Mouse (Mus musculus) lung, postnatal 0 days (tissue): ENCODE measurements around the gene B4galt7. TPM values are rescaled to one million over a fixed set of nuclear protein-coding genes. Genes with fewer than 3 reads are reported as not detected.
A peak's percentile ranks its signal among the peaks of the same experiment; 100 is the strongest.
"Not testable (repeated sequence)": the region's sequence is repeated elsewhere in the genome, so short reads cannot be mapped to it uniquely, and the experiment has no call there.

Experiments
- ATAC-seq: fragments of 200-750 bp; cut with Nextera tagmentation; 2 replicates; pipeline ENCODE4 v1.8.0; 2017; ENCODE audit warnings: moderate library complexity
- DNase-seq: peaks from one replicate; pipeline ENCODE4 v3.0.0-alpha.2; 2016; ENCODE audit warnings: low spot score
- H3K27ac ChIP-seq: fragments of 300-500 bp; sonication (generic); 2 replicates; pipeline ENCODE4 v1.5.1; 2014; ENCODE audit warnings: antibody characterized with exemption, mild to moderate bottlenecking, low read length, mixed read lengths
- H3K27me3 ChIP-seq: fragments of 300-500 bp; sonication (generic); replicated peaks from 2 replicates; pipeline ENCODE4 v1.6.1; 2014; ENCODE audit warnings: low read length, mixed read lengths; ENCODE audit not compliant: insufficient read depth
- H3K36me3 ChIP-seq: fragments of 300-500 bp; sonication (generic); 2 replicates; pipeline ENCODE4 v1.6.1; 2014; ENCODE audit warnings: low read length, mixed read lengths; ENCODE audit not compliant: insufficient read depth
- H3K4me1 ChIP-seq: fragments of 300-500 bp; sonication (generic); 2 replicates; pipeline ENCODE4 v1.6.1; 2014; ENCODE audit warnings: antibody characterized with exemption, low read depth, low read length, mixed read lengths; ENCODE audit not compliant: insufficient read depth
- H3K4me2 ChIP-seq: fragments of 300-500 bp; sonication (generic); replicated peaks from 2 replicates; pipeline ENCODE4 v1.6.1; 2014; ENCODE audit warnings: low read depth, mild to moderate bottlenecking, low read length, moderate library complexity, mixed read lengths
- H3K4me3 ChIP-seq: fragments of 300-500 bp; sonication (generic); 2 replicates; pipeline ENCODE4 v1.5.1; 2014; ENCODE audit warnings: low read depth, low read length
- H3K9ac ChIP-seq: fragments of 300-500 bp; sonication (generic); replicated peaks from 2 replicates; pipeline ENCODE4 v1.6.1; 2014; ENCODE audit warnings: low read depth, mild to moderate bottlenecking
- H3K9me3 ChIP-seq: fragments of 300-500 bp; sonication (generic); 2 replicates; pipeline ENCODE4 v1.6.1; 2016; ENCODE audit warnings: low read length, mixed read lengths
- CTCF ChIP-seq: IDR thresholded peaks from 2 replicates; pipeline ENCODE4 v1.5.1; 2016; ENCODE audit warnings: antibody characterized with exemption, mild to moderate bottlenecking
- EP300 ChIP-seq: IDR thresholded peaks from 2 replicates; pipeline ENCODE4 v1.6.1; 2016; ENCODE audit warnings: antibody characterized with exemption, mild to moderate bottlenecking, control low read depth
- WGBS: fragments of 180-500 bp; shearing (Covaris S2); extraction: QIAGEN DNeasy Blood & Tissue Kit; methylation state at CpG from one replicate; pipeline ENCODE4 v1.1.7; 2014; 5-methylcytosine and 5-hydroxymethylcytosine counted together
- polyA plus RNA-seq: library from polyadenylated mRNA; unstranded; fragments of >200 nt; fragmentation: Nextera tagmentation; extraction: Ambion mirVana; gene quantifications from 2 replicates; pipeline ENCODE4 v1.2.1, GENCODE M21; 2015

The B4galt7 gene
- polyA plus RNA-seq, 1 experiment from 2014 or later, result 20.6 TPM

- Histone ChIP-seq H3K4me3 (no peak overlapping the region), H3K4me2 (no peak overlapping the region), H3K9ac (no peak overlapping the region), H3K27me3 (no peaks in the 10 kb centered on the region), H3K4me1 (no peaks in the 10 kb centered on the region), H3K27ac (no peak overlapping the region), H3K36me3 (0 out of 2 replicates have a peak, but pooled peaks cover 10% of the 10 kb centered on the region), H3K9me3 (no peaks in the 10 kb centered on the region)
- ATAC-seq, result no peak
- WGBS, result 89% methylated on average over 2 of the region's 2 CpGs
- DNase-seq, result no peak
- TF ChIP-seq CTCF, result no peak
- TF ChIP-seq EP300, result no peak
Measured at GRCm38 (mm10) chr13:55607624-55608006, 7.9 kb downstream of the B4galt7 start.

GRCm38 (mm10) chr13:55611996-55612395, 12.3 kb downstream of the B4galt7 start:
- 88% methylated on average over 7 of the region's 7 CpGs for WGBS
- no peaks in the 10 kb centered on the region for H3K9me3 ChIP-seq
- no peak overlapping the region for H3K4me2 ChIP-seq
- H3K4me1 ChIP-seq, result no peaks in the 10 kb centered on the region
- no peak overlapping the region for H3K9ac ChIP-seq
- H3K4me3 ChIP-seq, result no peak overlapping the region
- ATAC-seq (no peak), DNase-seq (no peak)
- TF ChIP-seq EP300 (no peak), CTCF (no peak)
- no peak overlapping the region for H3K27ac ChIP-seq
- 0 out of 2 replicates have a peak, but pooled peaks cover 5% of the 10 kb centered on the region for H3K36me3 ChIP-seq
- no peaks in the 10 kb centered on the region for H3K27me3 ChIP-seq

GRCm38 (mm10) chr13:55613471-55613870, 13.8 kb downstream of the B4galt7 start:
- H3K27ac ChIP-seq, result no peak overlapping the region
- no peak overlapping the region for H3K9ac ChIP-seq
- H3K36me3 ChIP-seq, result no peaks in the 10 kb centered on the region
- no peak for ATAC-seq
- no peak for DNase-seq
- no peaks in the 10 kb centered on the region for H3K27me3 ChIP-seq
- no peak overlapping the region for H3K4me2 ChIP-seq
- H3K4me1 ChIP-seq, result no peaks in the 10 kb centered on the region
- TF ChIP-seq CTCF (no peak), EP300 (no peak)
- no peak overlapping the region for H3K4me3 ChIP-seq
- H3K9me3 ChIP-seq, result no peaks in the 10 kb centered on the region
- WGBS, result 37% methylated on average over 5 of the region's 5 CpGs

- no peak overlapping the region for H3K27ac ChIP-seq
- 73% methylated on average over 4 of the region's 4 CpGs for WGBS
- TF ChIP-seq CTCF (no peak), EP300 (no peak)
- DNase-seq (no peak), ATAC-seq (no peak)
- H3K36me3 ChIP-seq, result no peaks in the 10 kb centered on the region
- peaks cover 5% of the 10 kb centered on the region; the same call in 1 of the 2 replicates for H3K4me1 ChIP-seq
- H3K9ac ChIP-seq, result no peak overlapping the region
- no peaks in the 10 kb centered on the region for H3K9me3 ChIP-seq
- no peak overlapping the region for H3K4me3 ChIP-seq
- no peak overlapping the region for H3K4me2 ChIP-seq
- H3K27me3 ChIP-seq, result no peaks in the 10 kb centered on the region
Measured at GRCm38 (mm10) chr13:55619328-55619727, 19.6 kb downstream of the B4galt7 start.

- TF ChIP-seq CTCF (no peak), EP300 (no peak)
- no peaks in the 10 kb centered on the region for H3K9me3 ChIP-seq
- no peak overlapping the region for H3K4me2 ChIP-seq
- no peaks in the 10 kb centered on the region for H3K27me3 ChIP-seq
- DNase-seq (no peak), ATAC-seq (no peak)
- no peak overlapping the region for H3K9ac ChIP-seq
- 74% methylated on average over 2 of the region's 2 CpGs for WGBS
- H3K27ac ChIP-seq, result no peak overlapping the region
- H3K36me3 ChIP-seq, result peaks cover 3% of the 10 kb centered on the region; the same call in 1 of the 2 replicates
- no peak overlapping the region for H3K4me3 ChIP-seq
- H3K4me1 ChIP-seq, result peaks cover 5% of the 10 kb centered on the region; the same call in 1 of the 2 replicates
Measured at GRCm38 (mm10) chr13:55620275-55620674, 20.6 kb downstream of the B4galt7 start.

- not testable (repeated sequence) for ATAC-seq, H3K4me1 ChIP-seq, H3K9me3 ChIP-seq, H3K36me3 ChIP-seq, H3K27me3 ChIP-seq
- peak overlapping the region; percentile 69 for H3K9ac ChIP-seq
- WGBS, result 17% methylated on average over 20 of the region's 20 CpGs
- DNase-seq, result peak; percentile 30
- H3K4me3 ChIP-seq, result peak overlapping the region; percentile 84
- H3K27ac ChIP-seq, result peak overlapping the region; percentile 76
- H3K4me2 ChIP-seq, result peak overlapping the region; percentile 63
Measured at GRCm38 (mm10) chr13:55622156-55622648, 22.5 kb downstream of the B4galt7 start.
